In the genomic region with DNA sequence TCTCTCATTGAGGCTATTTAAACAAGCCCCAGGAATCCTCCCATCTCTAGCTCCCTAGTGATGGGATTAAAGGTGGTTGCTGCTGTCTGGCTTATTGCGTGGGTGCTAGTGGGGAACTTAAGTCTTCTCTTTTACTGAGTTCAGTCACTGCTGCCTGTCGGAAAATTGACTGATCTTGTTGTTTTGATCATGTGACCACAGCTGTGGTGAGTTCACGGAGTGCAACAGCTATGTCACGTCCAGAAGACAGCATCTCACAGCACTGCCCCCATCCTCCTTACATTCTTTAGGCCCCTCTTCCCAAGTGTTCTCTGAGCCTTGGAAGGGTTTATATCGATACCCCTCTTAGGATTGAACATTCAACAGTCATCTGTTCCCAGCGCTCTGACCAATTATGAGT, we compare ENCODE assay signal across 19 mouse cellular contexts. TPM values are rescaled to one million over a fixed set of nuclear protein-coding genes. Genes with fewer than 3 reads are reported as not detected.
"Had no signal": no experiment of that assay in that cellular context is flagged by ENCODE, and none has a peak within 500 bp of the region (broad histone marks: within the 10 kb centered on the region; RNA-seq: fewer than 3 reads in every experiment).

No protein-coding gene starts in this region.

- H3K27ac ChIP-seq: lung, embryonic 15.5 days; macrophage; midbrain, embryonic 13.5 days; midbrain, embryonic 15.5 days; neural tube, embryonic 12.5 days; stomach, embryonic 15.5 days; stomach, postnatal 0 days had no signal

- H3K27me3 ChIP-seq: lung, embryonic 15.5 days; megakaryocyte, embryonic 14.5 days; midbrain, embryonic 13.5 days; midbrain, embryonic 15.5 days; neural tube, embryonic 12.5 days; stomach, embryonic 15.5 days had no signal

- H3K9ac ChIP-seq: lung, embryonic 15.5 days; midbrain, embryonic 13.5 days; midbrain, embryonic 15.5 days; neural tube, embryonic 12.5 days; stomach, embryonic 15.5 days had no signal

- H3K9me3 ChIP-seq: lung, embryonic 15.5 days; megakaryocyte, embryonic 14.5 days; midbrain, embryonic 13.5 days; midbrain, embryonic 15.5 days; neural tube, embryonic 12.5 days; stomach, embryonic 15.5 days had no signal

- H3K4me3 ChIP-seq: lung, embryonic 15.5 days; megakaryocyte, embryonic 14.5 days; midbrain, embryonic 13.5 days; midbrain, embryonic 15.5 days; neural tube, embryonic 12.5 days; stomach, embryonic 15.5 days had no signal

- ATAC-seq: lung, postnatal 0 days; midbrain, embryonic 15.5 days had no signal

- H3K36me3 ChIP-seq: lung, embryonic 15.5 days; midbrain, embryonic 13.5 days; midbrain, embryonic 15.5 days; neural tube, embryonic 12.5 days; stomach, embryonic 15.5 days had no signal

- H3K4me2 ChIP-seq: lung, embryonic 15.5 days; midbrain, embryonic 11.5 days; midbrain, embryonic 13.5 days; midbrain, embryonic 15.5 days; neural tube, embryonic 12.5 days; stomach, embryonic 15.5 days had no signal

- DNase-seq: lung, adult 2 months; lung, postnatal 14 days; lung, postnatal 36 days; right cerebral cortex, postnatal 14 days; thymus, adult 2 months; thymus, postnatal 25 days; thymus, postnatal 4 days had no signal

RNA-seq across cellular contexts. Expression of a gene that starts 19.0 kb away (rescaled TPM):
- polyA plus RNA-seq: midbrain, embryonic 11.5 days; midbrain, embryonic 13.5 days; midbrain, embryonic 15.5 days; midbrain, postnatal 0 days; neural tube, embryonic 12.5 days; neural tube, embryonic 14.5 days; stomach, postnatal 0 days had no signal
